Mouse (Mus musculus): ENCODE results near the gene Mpo. TPM values are rescaled to one million over a fixed set of nuclear protein-coding genes. Genes with fewer than 3 reads are reported as not detected.

Gene Mpo
- polyA plus RNA-seq, 1 experiment from 2014 or later, result 3.7 TPM

MicroRNA genes within 50 kb of the gene (microRNA counts, 519-probe panel; counts per million panel counts)
- 4,031 counts per million, percentile 58 among the panel's probes with 10 or more counts for microRNA mmu-miR-142-3p
- 4,338 counts per million, percentile 66 among the panel's probes with 10 or more counts for microRNA mmu-miR-142-5p

Small RNA genes within 50 kb of the gene (microRNA-seq; reads per million reads assigned to microRNA genes)
- gene Mir142, result not detected
- not detected for gene Mir142b

Other genes with a start within 250 kb of the Mpo start
- gene Gm11492, start 226.9 kb upstream of the Mpo start, polyA plus RNA-seq (2014; fragmentation: Nextera tagmentation; extraction: Ambion mirVana), result not detected in 2 replicates
- gene Sept4, start 224.7 kb upstream of the Mpo start, polyA plus RNA-seq (2014; fragmentation: Nextera tagmentation; extraction: Ambion mirVana), result 5.3 and 5.5 TPM in 2 replicates
- 62.4 and 66.8 TPM in 2 replicates for gene Mtmr4, start 201.4 kb upstream of the Mpo start, polyA plus RNA-seq (2014; fragmentation: Nextera tagmentation; extraction: Ambion mirVana)
- gene Hsf5, start 176.4 kb upstream of the Mpo start, polyA plus RNA-seq (2014; fragmentation: Nextera tagmentation; extraction: Ambion mirVana), result 0.27 and 0.34 TPM in 2 replicates
- 1.6 and 2.0 TPM in 2 replicates for gene Rnf43, start 130.9 kb upstream of the Mpo start, polyA plus RNA-seq (2014; fragmentation: Nextera tagmentation; extraction: Ambion mirVana)
- gene Supt4a, start 56.0 kb upstream of the Mpo start, polyA plus RNA-seq (2014; fragmentation: Nextera tagmentation; extraction: Ambion mirVana), result 184 TPM in 2 replicates
- 1.7 and 2.4 TPM in 2 replicates for gene Tspoap1, start 33.0 kb upstream of the Mpo start, polyA plus RNA-seq (2014; fragmentation: Nextera tagmentation; extraction: Ambion mirVana)
- gene Lpo, start 34.7 kb downstream of the Mpo start, polyA plus RNA-seq (2014; fragmentation: Nextera tagmentation; extraction: Ambion mirVana), result not detected in 2 replicates
- 14.3 and 14.9 TPM in 2 replicates for gene Mks1, start 59.6 kb downstream of the Mpo start, polyA plus RNA-seq (2014; fragmentation: Nextera tagmentation; extraction: Ambion mirVana)
- 0.08 TPM in 1 of 2 replicates, not detected in the other for gene Epx, start 82.0 kb downstream of the Mpo start, polyA plus RNA-seq (2014; fragmentation: Nextera tagmentation; extraction: Ambion mirVana)
- gene Olfr462, start 98.7 kb downstream of the Mpo start, polyA plus RNA-seq (2014; fragmentation: Nextera tagmentation; extraction: Ambion mirVana), result not detected in 2 replicates
- gene Olfr463, start 103.8 kb downstream of the Mpo start, polyA plus RNA-seq (2014; fragmentation: Nextera tagmentation; extraction: Ambion mirVana), result not detected in 2 replicates
- gene Olfr464, start 127.4 kb downstream of the Mpo start, polyA plus RNA-seq (2014; fragmentation: Nextera tagmentation; extraction: Ambion mirVana), result not detected in 2 replicates
- 16.8 and 18.6 TPM in 2 replicates for gene Dynll2, start 194.0 kb downstream of the Mpo start, polyA plus RNA-seq (2014; fragmentation: Nextera tagmentation; extraction: Ambion mirVana)

Measured in limb, embryonic 11.5 days (tissue).